Mouse (Mus musculus): Measurements from ENCODE around the gene Cdk6. TPM values are rescaled to one million over a fixed set of nuclear protein-coding genes. Genes with fewer than 3 reads are reported as not detected.

Gene Cdk6
- polyA plus RNA-seq, 1 experiment: 31.0 TPM

DNA sequence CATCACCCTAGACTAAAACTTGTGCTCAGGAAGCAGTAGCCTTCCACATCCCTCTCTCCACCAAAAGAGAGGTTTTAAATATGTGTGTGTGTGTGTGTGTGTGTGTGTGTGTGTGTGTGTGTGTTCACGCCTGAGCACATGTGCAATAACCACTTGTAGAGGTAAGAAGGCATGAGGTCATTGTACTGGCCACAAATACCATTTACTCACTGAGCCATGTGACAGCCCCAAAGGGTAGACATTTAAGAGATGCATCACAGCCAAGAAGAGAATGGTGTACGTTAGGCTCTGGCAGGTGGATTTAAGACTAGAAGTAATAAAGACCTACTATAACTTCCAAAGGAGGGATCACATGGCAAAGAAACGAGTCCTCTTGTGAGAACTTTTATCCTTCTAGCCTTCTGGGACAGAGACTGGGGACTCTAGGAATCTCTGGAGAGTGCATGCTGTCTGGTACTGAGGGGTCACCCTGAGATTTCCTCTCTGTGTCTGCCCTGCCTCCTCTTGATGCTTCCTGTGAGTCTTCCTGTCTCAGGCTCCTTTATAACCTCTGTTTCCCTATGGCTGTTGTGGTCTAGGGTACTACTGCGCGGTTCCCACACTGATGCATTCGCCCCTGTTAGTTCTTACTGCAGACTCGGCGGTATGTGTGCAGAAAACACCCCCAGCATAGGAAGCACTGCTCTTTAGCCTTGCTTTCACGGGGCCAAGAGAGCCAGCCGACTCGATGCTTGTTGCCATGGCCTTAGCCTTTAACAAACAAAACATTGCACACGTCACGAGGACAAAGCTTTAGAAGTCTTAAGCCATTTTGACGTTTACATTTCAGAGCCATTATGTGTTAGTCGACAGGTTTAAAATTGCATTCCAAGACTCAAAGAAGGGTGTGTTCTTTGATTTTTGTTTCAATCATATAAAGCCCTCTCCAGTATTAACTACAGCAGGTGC, 22.0 kb downstream of the Cdk6 start:
- TF ChIP-seq CTCF (IDR thresholded peaks at IDR 0.05; ENCODE audit: control insufficient read depth, insufficient read depth, low read length) (no peak), POLR2A (IDR thresholded peaks at IDR 0.05; ENCODE audit: borderline replicate concordance, control insufficient read depth, low read depth, low read length) (no peak)
- Histone ChIP-seq H3K4me3 (replicated peaks; ENCODE audit: control insufficient read depth, low read depth, low read length) (no peak overlapping the region), H3K27ac (ENCODE audit: control insufficient read depth, insufficient read depth, low read depth, low read length, poor library complexity) (no peak overlapping the region), H3K4me1 (ENCODE audit: control insufficient read depth, insufficient read depth, low read length) (peaks cover 5% of the 10 kb centered on the region)
- WGBS: 44% methylated on average over 15 of the region's 15 CpGs

DNA sequence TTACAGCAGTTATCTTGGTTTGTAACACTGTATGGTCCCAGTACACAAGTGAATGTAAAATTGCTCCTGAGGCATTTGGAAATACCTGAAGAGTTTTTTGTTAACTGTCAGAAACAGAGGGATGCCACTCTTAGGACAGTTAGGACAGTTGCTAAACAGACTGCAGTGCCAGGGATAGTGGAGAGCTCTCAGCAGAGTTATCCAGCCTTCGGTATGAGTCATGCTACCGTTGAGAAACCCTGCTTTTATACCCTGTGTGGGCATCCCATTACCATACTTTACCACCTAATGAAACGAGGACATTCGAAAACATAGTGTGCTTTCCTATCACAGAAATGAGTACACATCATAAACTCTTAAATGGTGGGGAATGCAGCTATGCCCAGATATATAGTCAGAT, 25.8 kb downstream of the Cdk6 start:
- Histone ChIP-seq H3K27ac (ENCODE audit: control insufficient read depth, insufficient read depth, low read depth, low read length, poor library complexity) (no peak overlapping the region), H3K4me3 (replicated peaks; ENCODE audit: control insufficient read depth, low read depth, low read length) (no peak overlapping the region), H3K4me1 (ENCODE audit: control insufficient read depth, insufficient read depth, low read length) (peaks cover 3% of the 10 kb centered on the region)
- WGBS: 53% methylated on average over 4 of the region's 4 CpGs
- no peak for TF ChIP-seq CTCF (IDR thresholded peaks at IDR 0.05; ENCODE audit: control insufficient read depth, insufficient read depth, low read length)
- no peak for TF ChIP-seq POLR2A (IDR thresholded peaks at IDR 0.05; ENCODE audit: borderline replicate concordance, control insufficient read depth, low read depth, low read length)

DNA sequence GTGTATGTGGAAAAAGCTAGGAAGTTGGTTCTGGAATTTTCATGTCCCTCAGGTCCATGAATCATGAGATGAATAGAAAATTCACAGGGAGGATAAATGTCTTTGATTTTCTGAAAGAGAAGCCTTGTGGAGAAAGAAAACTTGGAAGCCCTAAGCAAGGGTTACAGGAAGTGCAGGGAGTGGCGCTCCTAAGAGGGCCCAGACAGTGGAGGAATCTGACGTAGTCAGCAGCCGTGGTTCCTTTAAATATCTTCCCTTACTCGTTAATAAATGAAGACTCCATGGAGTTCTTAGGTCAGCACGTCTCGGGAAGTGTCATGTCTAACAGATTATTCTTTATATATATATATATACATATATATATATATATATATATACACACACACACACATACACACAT, 28.0 kb downstream of the Cdk6 start:
- 33% methylated on average over 6 of the region's 6 CpGs for WGBS
- H3K4me3 ChIP-seq (replicated peaks; ENCODE audit: control insufficient read depth, low read depth, low read length): no peak overlapping the region
- no peak overlapping the region for H3K27ac ChIP-seq (ENCODE audit: control insufficient read depth, insufficient read depth, low read depth, low read length, poor library complexity)
- peaks cover 3% of the 10 kb centered on the region for H3K4me1 ChIP-seq (ENCODE audit: control insufficient read depth, insufficient read depth, low read length)
- TF ChIP-seq POLR2A (IDR thresholded peaks at IDR 0.05; ENCODE audit: borderline replicate concordance, control insufficient read depth, low read depth, low read length) (no peak), CTCF (IDR thresholded peaks at IDR 0.05; ENCODE audit: control insufficient read depth, insufficient read depth, low read length) (no peak)

DNA sequence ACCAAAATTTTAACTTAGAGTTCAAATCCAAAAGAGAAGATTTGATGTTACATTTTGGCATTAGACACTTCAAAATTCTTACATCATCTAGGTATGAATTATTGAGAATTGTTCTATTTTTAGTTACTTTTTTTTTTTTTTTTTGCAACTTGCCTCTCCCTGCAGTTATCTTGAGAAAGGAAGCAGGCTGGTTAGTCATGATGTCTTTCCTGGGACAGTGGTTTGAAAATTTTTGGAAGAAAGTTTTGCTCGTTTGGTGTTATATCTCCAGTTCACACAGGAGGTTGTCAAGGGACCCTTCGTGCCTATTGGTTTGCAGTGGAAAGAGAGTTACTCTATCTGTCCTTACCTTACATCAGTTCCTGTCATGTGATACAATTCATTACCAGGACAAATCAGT, 29.9 kb downstream of the Cdk6 start:
- Histone ChIP-seq H3K4me3 (replicated peaks; ENCODE audit: control insufficient read depth, low read depth, low read length) (no peak overlapping the region), H3K27ac (ENCODE audit: control insufficient read depth, insufficient read depth, low read depth, low read length, poor library complexity) (no peak overlapping the region), H3K4me1 (ENCODE audit: control insufficient read depth, insufficient read depth, low read length) (peaks cover 1% of the 10 kb centered on the region)
- WGBS: 55% methylated on average over 2 of the region's 2 CpGs
- TF ChIP-seq CTCF (IDR thresholded peaks at IDR 0.05; ENCODE audit: control insufficient read depth, insufficient read depth, low read length) (no peak), POLR2A (IDR thresholded peaks at IDR 0.05; ENCODE audit: borderline replicate concordance, control insufficient read depth, low read depth, low read length) (no peak)

DNA sequence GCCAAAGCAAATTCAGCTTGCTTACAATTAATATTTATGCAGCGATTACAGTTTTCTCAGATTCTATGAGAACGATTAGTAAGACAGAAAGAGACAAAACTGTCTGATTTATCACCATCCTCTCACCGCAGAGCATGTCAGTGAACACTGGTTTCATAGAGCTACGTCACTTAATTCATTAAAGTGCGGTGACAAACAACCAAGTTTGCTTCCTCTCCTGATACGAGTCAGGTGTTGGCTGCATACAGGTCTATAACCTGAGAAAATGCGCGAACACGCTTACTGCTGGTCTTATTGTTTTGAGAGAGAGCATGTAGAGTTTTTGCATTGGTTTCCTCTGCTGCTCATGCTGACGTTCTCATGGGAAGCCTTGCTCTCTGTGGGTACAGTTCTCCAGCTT, 31.9 kb downstream of the Cdk6 start:
- Histone ChIP-seq H3K4me1 (ENCODE audit: control insufficient read depth, insufficient read depth, low read length) (no peaks in the 10 kb centered on the region; the same call in 1 of the 2 replicates), H3K4me3 (replicated peaks; ENCODE audit: control insufficient read depth, low read depth, low read length) (no peak overlapping the region), H3K27ac (ENCODE audit: control insufficient read depth, insufficient read depth, low read depth, low read length, poor library complexity) (no peak overlapping the region)
- 86% methylated on average over 10 of the region's 10 CpGs for WGBS
- TF ChIP-seq POLR2A (IDR thresholded peaks at IDR 0.05; ENCODE audit: borderline replicate concordance, control insufficient read depth, low read depth, low read length) (no peak), CTCF (IDR thresholded peaks at IDR 0.05; ENCODE audit: control insufficient read depth, insufficient read depth, low read length) (no peak)

DNA sequence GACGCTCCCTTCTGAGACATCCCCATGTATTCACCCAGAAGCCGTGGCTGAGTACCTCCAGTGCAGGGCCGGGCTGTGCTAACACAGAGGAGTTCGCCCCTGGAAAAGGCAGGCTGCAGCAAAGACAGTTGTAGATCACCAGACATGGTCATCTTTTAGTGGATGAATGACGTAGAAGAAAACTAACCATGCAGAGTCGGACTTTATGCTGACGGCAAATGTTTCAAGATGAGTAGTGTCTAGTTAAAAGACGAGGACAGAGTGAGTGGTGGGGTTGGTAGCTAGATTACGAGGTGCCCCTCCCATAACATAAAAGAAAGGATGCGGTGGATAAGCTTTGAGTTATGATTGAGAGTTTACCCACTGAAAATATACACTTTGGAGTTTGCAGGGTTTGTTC, 33.5 kb downstream of the Cdk6 start:
- H3K4me3 ChIP-seq (replicated peaks; ENCODE audit: control insufficient read depth, low read depth, low read length): no peak overlapping the region
- WGBS: 82% methylated on average over 10 of the region's 10 CpGs
- no peak overlapping the region for H3K27ac ChIP-seq (ENCODE audit: control insufficient read depth, insufficient read depth, low read depth, low read length, poor library complexity)
- no peaks in the 10 kb centered on the region; the same call in 1 of the 2 replicates for H3K4me1 ChIP-seq (ENCODE audit: control insufficient read depth, insufficient read depth, low read length)
- no peak for TF ChIP-seq CTCF (IDR thresholded peaks at IDR 0.05; ENCODE audit: control insufficient read depth, insufficient read depth, low read length)
- no peak for TF ChIP-seq POLR2A (IDR thresholded peaks at IDR 0.05; ENCODE audit: borderline replicate concordance, control insufficient read depth, low read depth, low read length)

DNA sequence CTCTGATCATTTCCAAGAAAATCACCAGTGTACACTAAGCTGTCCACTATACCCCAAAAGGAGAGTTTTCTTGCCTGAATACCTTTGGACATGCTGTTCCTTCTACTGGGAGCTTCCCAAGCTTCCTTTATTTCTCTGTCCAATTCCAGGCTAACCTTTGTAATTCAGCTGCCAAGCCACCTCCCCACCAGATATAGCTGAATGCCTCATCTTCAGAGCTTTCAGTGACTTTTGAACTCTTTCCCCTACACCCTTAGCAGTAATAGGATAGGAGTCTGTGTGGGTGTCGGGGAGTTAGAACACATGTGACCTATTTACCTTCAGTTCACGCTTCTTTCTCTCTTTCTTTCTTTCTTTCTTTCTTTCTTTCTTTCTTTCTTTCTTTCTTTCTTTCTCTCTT, 34.9 kb downstream of the Cdk6 start:
- Histone ChIP-seq H3K4me3 (replicated peaks; ENCODE audit: control insufficient read depth, low read depth, low read length) (no peak overlapping the region), H3K27ac (ENCODE audit: control insufficient read depth, insufficient read depth, low read depth, low read length, poor library complexity) (no peak overlapping the region), H3K4me1 (ENCODE audit: control insufficient read depth, insufficient read depth, low read length) (no peaks in the 10 kb centered on the region; the same call in 1 of the 2 replicates)
- WGBS: 86% methylated on average over 2 of the region's 2 CpGs
- TF ChIP-seq CTCF (IDR thresholded peaks at IDR 0.05; ENCODE audit: control insufficient read depth, insufficient read depth, low read length) (no peak), POLR2A (IDR thresholded peaks at IDR 0.05; ENCODE audit: borderline replicate concordance, control insufficient read depth, low read depth, low read length) (no peak)

DNA sequence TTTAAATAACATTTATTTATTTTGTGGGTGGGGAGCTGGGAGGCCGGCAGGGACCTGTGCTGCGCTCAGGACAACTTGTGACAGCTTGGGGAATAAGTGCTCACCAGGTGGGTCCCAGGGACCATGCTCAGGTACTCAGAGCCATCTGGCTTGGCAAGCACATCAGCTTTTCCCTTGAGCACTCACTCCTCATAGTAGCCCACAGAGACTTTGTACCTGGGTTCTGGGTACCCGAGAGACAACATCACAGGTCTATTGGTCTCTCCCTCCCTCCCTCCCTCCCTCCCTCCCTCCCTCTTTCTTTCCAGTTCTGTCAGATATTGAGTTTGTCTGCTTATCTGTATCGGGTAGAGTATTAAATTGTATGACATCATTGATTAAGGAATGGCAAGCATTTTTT, 38.0 kb downstream of the Cdk6 start:
- Histone ChIP-seq H3K27ac (ENCODE audit: control insufficient read depth, insufficient read depth, low read depth, low read length, poor library complexity) (no peak overlapping the region), H3K4me1 (ENCODE audit: control insufficient read depth, insufficient read depth, low read length) (peaks cover 7% of the 10 kb centered on the region), H3K4me3 (replicated peaks; ENCODE audit: control insufficient read depth, low read depth, low read length) (no peak overlapping the region)
- TF ChIP-seq CTCF (IDR thresholded peaks at IDR 0.05; ENCODE audit: control insufficient read depth, insufficient read depth, low read length) (no peak), POLR2A (IDR thresholded peaks at IDR 0.05; ENCODE audit: borderline replicate concordance, control insufficient read depth, low read depth, low read length) (no peak)
- WGBS: 56% methylated on average over 4 of the region's 4 CpGs

All from bone marrow, adult 2 months (tissue).